ENCODE assay signal across 8 mouse cellular contexts in the genomic region with DNA sequence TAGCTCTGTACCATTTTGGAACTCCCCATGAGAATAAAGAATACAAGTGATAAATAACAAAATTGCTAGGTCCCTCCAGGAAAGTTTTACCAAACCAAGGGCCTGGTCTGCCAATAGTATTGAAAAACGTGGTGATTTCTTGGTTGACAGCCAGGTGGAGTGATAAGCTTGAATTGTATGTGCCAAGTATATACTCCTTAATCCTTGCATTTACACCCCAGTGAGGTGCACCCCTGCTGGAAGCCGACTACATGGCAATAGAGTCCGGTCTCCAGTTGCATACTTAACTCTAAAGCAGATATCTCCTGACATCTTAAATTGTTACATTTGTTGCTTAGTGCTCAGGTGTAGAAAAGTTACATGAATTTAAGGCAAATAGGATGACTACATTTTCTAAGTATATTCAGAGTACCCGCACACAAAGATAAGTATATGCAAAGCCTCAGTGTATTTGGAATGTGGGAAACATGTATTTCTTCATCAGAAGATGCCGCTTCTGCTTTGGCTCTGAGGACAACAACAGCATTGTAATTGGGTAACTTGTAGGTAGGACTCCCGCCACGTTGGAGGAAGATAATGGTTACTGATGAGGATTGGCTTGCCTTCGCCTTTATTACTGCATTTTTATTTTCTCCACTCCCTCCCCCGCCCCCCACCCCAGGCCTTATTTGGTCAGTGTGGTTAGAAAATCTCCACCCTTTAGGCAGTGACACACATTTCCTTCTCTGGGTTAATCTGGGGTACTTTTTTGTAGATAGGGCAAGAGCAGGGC. TPM values are rescaled to one million over a fixed set of nuclear protein-coding genes. Genes with fewer than 3 reads are reported as not detected.
DNase-seq lines count a peak whose midpoint lies in the region; ATAC-seq and TF ChIP-seq lines count a peak whose summit lies in the region.

No protein-coding gene starts in this region.

- TF ChIP-seq POLR2A in CH12.LX (IDR thresholded peaks at IDR 0.05; ENCODE audit: low read depth, low read length), result no peak
- no peak for TF ChIP-seq POLR2A in limb, embryonic 14.5 days (IDR thresholded peaks at IDR 0.05; ENCODE audit: borderline replicate concordance, extremely low read depth, insufficient read depth, insufficient read length)

- dilution Hi-C loops in CH12.LX (cut with MboI; ENCODE audit: extremely low pct_ligation_motif_present, extremely low pct_unique_long_range_greater_than_20kb, low sequenced_read_pairs), result no loop called here

- no peaks in the 10 kb centered on the region for H3K79me2 ChIP-seq in CH12.LX (replicated peaks; ENCODE audit: control insufficient read depth, extremely low read depth, insufficient read depth, poor library complexity, severe bottlenecking)

- peak in 1 of 2 experiments; percentile 32; a peak in 2 of 4 replicates for TF ChIP-seq CTCF in CH12.LX (conservative IDR thresholded peaks at IDR 0.05 in 1 of 2, IDR thresholded peaks at IDR 0.05 in 1 of 2; ENCODE audit: low read depth in 2 of 2, low read length in 2 of 2)

- H3K36me3 ChIP-seq in CH12.LX (replicated peaks in 1 of 2; ENCODE audit: control insufficient read depth in 1 of 2, insufficient read depth in 1 of 2, low read length in 1 of 2), result peaks cover 0 to 16% of the 10 kb centered on the region in 2 experiments
- 0 out of 2 replicates have a peak, but pooled peaks cover 3% of the 10 kb centered on the region for H3K36me3 ChIP-seq in embryonic facial prominence, embryonic 15.5 days
- H3K36me3 ChIP-seq in limb, embryonic 14.5 days (ENCODE audit: control insufficient read depth, insufficient read depth, low read length), result peaks cover 8% of the 10 kb centered on the region
- no peaks in the 10 kb centered on the region for H3K36me3 ChIP-seq in splenic B cell, adult 2 months (ENCODE audit: control insufficient read depth, insufficient read depth, low read length, poor library complexity, severe bottlenecking)

- H3K27me3 ChIP-seq in CH12.LX (replicated peaks), result peaks cover 2% of the 10 kb centered on the region
- H3K27me3 ChIP-seq in embryonic facial prominence, embryonic 15.5 days, result no peaks in the 10 kb centered on the region
- no peaks in the 10 kb centered on the region for H3K27me3 ChIP-seq in limb, embryonic 14.5 days (ENCODE audit: control insufficient read depth, insufficient read depth, low read length)
- H3K27me3 ChIP-seq in splenic B cell, adult 2 months (ENCODE audit: control insufficient read depth, insufficient read depth, low read length, poor library complexity, severe bottlenecking), result no peaks in the 10 kb centered on the region

- H3K27ac ChIP-seq in CH12.LX (ENCODE audit: insufficient read depth, low read depth), result no peak overlapping the region
- H3K27ac ChIP-seq in embryonic facial prominence, embryonic 15.5 days (replicated peaks), result no peak overlapping the region
- H3K27ac ChIP-seq in limb, embryonic 14.5 days (replicated peaks; ENCODE audit: low read depth, low read length), result no peak overlapping the region

- H3K4me2 ChIP-seq in CH12.LX (ENCODE audit: insufficient read depth, low read depth, poor library complexity, severe bottlenecking), result peak overlapping the region; percentile 55
- peak overlapping the region; percentile 61 for H3K4me2 ChIP-seq in embryonic facial prominence, embryonic 15.5 days (replicated peaks)
- peak overlapping the region; percentile 69 for H3K4me2 ChIP-seq in limb, embryonic 14.5 days (replicated peaks; ENCODE audit: low read depth, low read length, severe bottlenecking)

- in situ Hi-C loops in CH12.LX (cut with MboI; ENCODE audit: low pct_ligation_motif_present, low pct_unique_long_range_greater_than_20kb, low sequenced_read_pairs), result no loop called here

- WGBS in embryonic facial prominence, embryonic 15.5 days, result 68% methylated on average over 9 of the region's 9 CpGs
- WGBS in limb, embryonic 14.5 days, result 71% methylated on average over 9 of the region's 9 CpGs

- peak; percentile 13 for TF ChIP-seq RAD21 in CH12.LX (IDR thresholded peaks at IDR 0.05; ENCODE audit: low read depth, low read length)

- H3K4me3 ChIP-seq in CH12.LX (replicated peaks in 1 of 3; ENCODE audit: low read depth in 2 of 3, low read length in 2 of 3, poor library complexity in 1 of 3), result peak overlapping the region in 2 of 3 experiments; percentile 61 to 88
- H3K4me3 ChIP-seq in embryonic facial prominence, embryonic 15.5 days (replicated peaks), result peak overlapping the region; percentile 82
- peak overlapping the region; percentile 77 for H3K4me3 ChIP-seq in limb, embryonic 14.5 days (replicated peaks; ENCODE audit: low read length)

- ATAC-seq in embryonic facial prominence, embryonic 15.5 days (ENCODE audit: insufficient number of reproducible peaks, low FRiP score, low TSS enrichment, low read depth), result no peak
- ATAC-seq in limb, embryonic 14.5 days (ENCODE audit: low FRiP score, low read depth), result no peak

- peak overlapping the region; percentile 70; the same call in 1 of the 2 replicates for H3K9ac ChIP-seq in CH12.LX (ENCODE audit: insufficient read depth, low read depth)
- peak overlapping the region; percentile 87 for H3K9ac ChIP-seq in embryonic facial prominence, embryonic 15.5 days
- H3K9ac ChIP-seq in limb, embryonic 14.5 days (ENCODE audit: low read depth, low read length, severe bottlenecking), result peak overlapping the region; percentile 90

- peak; percentile 20 to 24 for DNase-seq in cerebellum, postnatal 10 days
- DNase-seq in cerebellum, adult 18-20 months, result no peak
- peak; percentile 29 for DNase-seq in CH12.LX (ENCODE audit: extremely low read depth)
- DNase-seq in limb, embryonic 14.5 days (ENCODE audit: low spot score), result peak; percentile 6
- DNase-seq in splenic B cell, adult 2 months (ENCODE audit: low read depth, low spot score), result peak; percentile 25
- no peak for DNase-seq in adrenal gland, postnatal 36 days
- no peak for DNase-seq in gastrocnemius, adult 18-20 months (ENCODE audit: low spot score)

- no peaks in the 10 kb centered on the region for H3K9me3 ChIP-seq in CH12.LX (replicated peaks; ENCODE audit: low read length)
- no peaks in the 10 kb centered on the region for H3K9me3 ChIP-seq in embryonic facial prominence, embryonic 15.5 days (replicated peaks)
- no peaks in the 10 kb centered on the region for H3K9me3 ChIP-seq in limb, embryonic 14.5 days (ENCODE audit: control insufficient read depth, low read length)

- TF ChIP-seq EP300 in CH12.LX (IDR thresholded peaks at IDR 0.05; ENCODE audit: low read length), result no peak

- peaks cover 2 to 15% of the 10 kb centered on the region in 2 experiments; a peak in 3 of 4 replicates for H3K4me1 ChIP-seq in CH12.LX (ENCODE audit: control insufficient read depth in 1 of 2, insufficient read depth in 2 of 2)
- peaks cover 8% of the 10 kb centered on the region for H3K4me1 ChIP-seq in embryonic facial prominence, embryonic 15.5 days
- H3K4me1 ChIP-seq in limb, embryonic 14.5 days (ENCODE audit: control insufficient read depth, insufficient read depth, low read length), result peaks cover 10% of the 10 kb centered on the region; the same call in 1 of the 2 replicates

RNA-seq across cellular contexts. Expression of gene Pstk, which starts 1.1 kb away (rescaled TPM):
- 23.3 and 29.1 TPM in 2 replicates for total RNA-seq in CH12.LX (2012; rRNA removed)
- 32.0 and 42.3 TPM in 2 replicates for total RNA-seq in CH12.LX (2014; rRNA removed)
- polyA plus RNA-seq in CH12.LX (2012; ENCODE audit: insufficient read length, low read depth), result 21.5 and 21.9 TPM in 2 replicates
- polyA plus RNA-seq in embryonic facial prominence, embryonic 15.5 days (2015; fragmentation: Nextera tagmentation; extraction: Ambion mirVana), result 69.0 and 71.6 TPM in 2 replicates
- polyA plus RNA-seq in limb, embryonic 14.5 days (2012; rRNA removed), result 72.1 and 77.7 TPM in 2 replicates
- 70.4 and 71.5 TPM in 2 replicates for polyA plus RNA-seq in limb, embryonic 14.5 days (2014; fragmentation: Nextera tagmentation; extraction: Ambion mirVana)
- 10 to 100 TPM; 19.8 to 21.1 TPM for total RNA-seq in adrenal gland, postnatal 36 days (2021)
- total RNA-seq in gastrocnemius, adult 18-20 months (2021), result 10 to 100 TPM; 37.8 to 43.5 TPM

RNA-seq across cellular contexts. Expression of gene 2310057M21Rik, which starts 9.5 kb away (rescaled TPM):
- total RNA-seq in CH12.LX (2012; rRNA removed) (13.1 and 14.6 TPM in 2 replicates), CH12.LX (2014; rRNA removed) (3.3 and 3.4 TPM in 2 replicates)
- 20.2 and 22.5 TPM in 2 replicates for polyA plus RNA-seq in CH12.LX (2012; ENCODE audit: insufficient read length, low read depth)
- 24.0 and 24.6 TPM in 2 replicates for polyA plus RNA-seq in embryonic facial prominence, embryonic 15.5 days (2015; fragmentation: Nextera tagmentation; extraction: Ambion mirVana)
- polyA plus RNA-seq in limb, embryonic 14.5 days (2012; rRNA removed), result 15.0 and 15.4 TPM in 2 replicates
- polyA plus RNA-seq in limb, embryonic 14.5 days (2014; fragmentation: Nextera tagmentation; extraction: Ambion mirVana), result 19.6 and 26.4 TPM in 2 replicates
- 10 to 100 TPM; 12.0 to 16.8 TPM for total RNA-seq in adrenal gland, postnatal 36 days (2021)
- total RNA-seq in gastrocnemius, adult 18-20 months (2021), result 10 to 100 TPM; 18.6 to 31.3 TPM

RNA-seq across cellular contexts. Expression of gene Ikzf5, which starts 38.3 kb away (rescaled TPM):
- 4.7 and 5.2 TPM in 2 replicates for total RNA-seq in CH12.LX (2012; rRNA removed)
- 8.0 and 8.1 TPM in 2 replicates for total RNA-seq in CH12.LX (2014; rRNA removed)
- 13.9 and 18.5 TPM in 2 replicates for polyA plus RNA-seq in CH12.LX (2012; ENCODE audit: insufficient read length, low read depth)
- polyA plus RNA-seq in embryonic facial prominence, embryonic 15.5 days (2015; fragmentation: Nextera tagmentation; extraction: Ambion mirVana), result 12.4 and 13.1 TPM in 2 replicates
- polyA plus RNA-seq in limb, embryonic 14.5 days (2012; rRNA removed), result 14.3 and 18.1 TPM in 2 replicates
- polyA plus RNA-seq in limb, embryonic 14.5 days (2014; fragmentation: Nextera tagmentation; extraction: Ambion mirVana), result 16.2 and 17.2 TPM in 2 replicates
- 10 to 100 TPM; 28.6 to 32.7 TPM for total RNA-seq in adrenal gland, postnatal 36 days (2021)
- 10 to 100 TPM; 31.8 to 33.3 TPM for total RNA-seq in gastrocnemius, adult 18-20 months (2021)

RNA-seq across cellular contexts. Expression of gene Acadsb, which starts 38.3 kb away (rescaled TPM):
- total RNA-seq in CH12.LX (2012; rRNA removed), result 11.2 and 11.9 TPM in 2 replicates
- 15.2 and 15.6 TPM in 2 replicates for total RNA-seq in CH12.LX (2014; rRNA removed)
- 11.1 and 11.8 TPM in 2 replicates for polyA plus RNA-seq in CH12.LX (2012; ENCODE audit: insufficient read length, low read depth)
- 98.3 and 104 TPM in 2 replicates for polyA plus RNA-seq in embryonic facial prominence, embryonic 15.5 days (2015; fragmentation: Nextera tagmentation; extraction: Ambion mirVana)
- 16.3 and 25.4 TPM in 2 replicates for polyA plus RNA-seq in limb, embryonic 14.5 days (2012; rRNA removed)
- polyA plus RNA-seq in limb, embryonic 14.5 days (2014; fragmentation: Nextera tagmentation; extraction: Ambion mirVana), result 83.1 and 88.9 TPM in 2 replicates
- 100 to 1,000 TPM; 240 to 608 TPM for total RNA-seq in adrenal gland, postnatal 36 days (2021)
- 100 to 1,000 TPM; 158 to 191 TPM for total RNA-seq in gastrocnemius, adult 18-20 months (2021)

RNA-seq across cellular contexts. Expression of gene Fam24a, which starts 38.4 kb away (rescaled TPM):
- total RNA-seq in CH12.LX (2012; rRNA removed) (not detected in 2 replicates), CH12.LX (2014; rRNA removed) (not detected in 2 replicates)
- polyA plus RNA-seq in CH12.LX (2012; ENCODE audit: insufficient read length, low read depth), result 0.36 TPM in 1 of 2 replicates, not detected in the other
- polyA plus RNA-seq in embryonic facial prominence, embryonic 15.5 days (2015; fragmentation: Nextera tagmentation; extraction: Ambion mirVana), result 0.37 TPM in 1 of 2 replicates, not detected in the other
- not detected in 2 replicates for polyA plus RNA-seq in limb, embryonic 14.5 days (2012; rRNA removed)
- 0.40 TPM in 1 of 2 replicates, not detected in the other for polyA plus RNA-seq in limb, embryonic 14.5 days (2014; fragmentation: Nextera tagmentation; extraction: Ambion mirVana)
- not detected for total RNA-seq in adrenal gland, postnatal 36 days (2021)
- not detected for total RNA-seq in gastrocnemius, adult 18-20 months (2021)

Comparison
In these comparisons a context has a peak if more than half of its experiments do, and no peak if none do; other contexts are left out.
1. DNase-seq: peak in cerebellum, postnatal 10 days (2 of 2), CH12.LX (single experiment), limb, embryonic 14.5 days (single experiment) and splenic B cell, adult 2 months (single experiment); none in cerebellum, adult 18-20 months (0 of 2), adrenal gland, postnatal 36 days (0 of 2) and gastrocnemius, adult 18-20 months (single experiment).
2. Peak in every context shown above with its lines, with median percentiles within 50 percentile points of each other: H3K4me2 ChIP-seq, H3K4me3 ChIP-seq and H3K9ac ChIP-seq.